Mouse (Mus musculus): ENCODE measurements around the gene Bcap29.

DNA sequence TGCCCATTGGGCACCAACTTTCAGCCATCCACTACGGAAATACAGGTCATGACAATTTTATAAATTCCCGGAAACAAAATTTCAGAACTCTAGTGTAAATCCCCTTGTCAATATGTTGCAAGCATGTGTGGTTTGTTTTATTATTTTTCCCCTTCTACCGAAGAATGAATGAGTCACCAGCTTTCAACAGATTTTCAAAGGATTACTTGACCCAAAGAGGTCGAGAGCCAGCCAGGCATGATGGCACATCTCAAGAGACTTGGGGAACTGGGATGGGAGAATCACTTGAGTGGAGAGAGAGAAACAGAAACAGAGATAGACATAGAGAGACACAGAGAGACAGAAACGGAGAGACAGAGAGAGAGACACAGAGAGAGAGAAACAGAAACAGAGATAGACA lies 73.7 kb downstream of the Bcap29 start:
- TF ChIP-seq EP300 (IDR thresholded peaks at IDR 0.05; ENCODE audit: insufficient read depth, low read depth, low read length) (no peak), CTCF (IDR thresholded peaks at IDR 0.05; ENCODE audit: low read depth, low read length) (no peak)

Measured in ES-Bruce4 (cell line).